Mouse (Mus musculus) spleen, adult 2 months (tissue): ENCODE results near the gene Gatad2b. TPM values are rescaled to one million over a fixed set of nuclear protein-coding genes. Genes with fewer than 3 reads are reported as not detected.

ENCODE experiments used
- DNase-seq, 2 experiments: peaks; one replicate each; pipeline versions ENCODE4 v3.0.0 to v3.0.0-alpha.2; 2012 to 2021; ENCODE audit warnings: low spot score in 2 of 2, low read depth in 1 of 2
- H3K27ac ChIP-seq: fragments of 200-500 bp; 2 replicates; pipeline ENCODE4 v1.5.1; 2012; ENCODE audit warnings: low read length, inconsistent platforms; ENCODE audit not compliant: insufficient read depth
- H3K27me3 ChIP-seq: fragments of 200-500 bp; 2 replicates; pipeline ENCODE4 v1.6.1; 2012; ENCODE audit warnings: mild to moderate bottlenecking, moderate library complexity, low read length, inconsistent platforms; ENCODE audit not compliant: control insufficient read depth, insufficient read depth
- H3K36me3 ChIP-seq: fragments of 200-500 bp; 2 replicates; pipeline ENCODE4 v1.6.1; 2012; ENCODE audit warnings: mild to moderate bottlenecking, low read length, inconsistent platforms; ENCODE audit not compliant: control insufficient read depth, insufficient read depth
- H3K4me1 ChIP-seq: fragments of 200-500 bp; 2 replicates; pipeline ENCODE4 v1.6.1; 2011; ENCODE audit warnings: inconsistent platforms; ENCODE audit not compliant: control insufficient read depth, insufficient read depth, insufficient read length
- H3K4me3 ChIP-seq: fragments of 200-500 bp; 2 replicates; pipeline ENCODE4 v1.5.1; 2011; ENCODE audit warnings: mild to moderate bottlenecking, inconsistent platforms; ENCODE audit not compliant: insufficient read depth, insufficient read length; ENCODE audit errors: extremely low read depth
- CTCF ChIP-seq: fragments of 200-500 bp; IDR thresholded peaks from 2 replicates; pipeline ENCODE4 v1.5.1; 2011; ENCODE audit warnings: mild to moderate bottlenecking, inconsistent platforms; ENCODE audit not compliant: insufficient read depth, insufficient read length, insufficient replicate concordance; ENCODE audit errors: extremely low read depth
- POLR2A ChIP-seq: fragments of 200-500 bp; IDR thresholded peaks from 2 replicates; pipeline ENCODE4 v1.6.1; 2011; ENCODE audit warnings: low read depth, low read length, inconsistent platforms
- WGBS: fragments of 180-500 bp; shearing (Covaris S2); methylation state at CpG from one replicate; pipeline ENCODE4 v1.1.7; 2018; 5-methylcytosine and 5-hydroxymethylcytosine counted together
- polyA plus RNA-seq: library from polyadenylated mRNA; depleted of rRNA; stranded (reverse); fragments of >200 nt; gene quantifications from 2 replicates; pipeline ENCODE4 v1.2.3, GENCODE M21; 2012

Gatad2b gene
- polyA plus RNA-seq, 1 experiment, result 26.9 TPM

DNA sequence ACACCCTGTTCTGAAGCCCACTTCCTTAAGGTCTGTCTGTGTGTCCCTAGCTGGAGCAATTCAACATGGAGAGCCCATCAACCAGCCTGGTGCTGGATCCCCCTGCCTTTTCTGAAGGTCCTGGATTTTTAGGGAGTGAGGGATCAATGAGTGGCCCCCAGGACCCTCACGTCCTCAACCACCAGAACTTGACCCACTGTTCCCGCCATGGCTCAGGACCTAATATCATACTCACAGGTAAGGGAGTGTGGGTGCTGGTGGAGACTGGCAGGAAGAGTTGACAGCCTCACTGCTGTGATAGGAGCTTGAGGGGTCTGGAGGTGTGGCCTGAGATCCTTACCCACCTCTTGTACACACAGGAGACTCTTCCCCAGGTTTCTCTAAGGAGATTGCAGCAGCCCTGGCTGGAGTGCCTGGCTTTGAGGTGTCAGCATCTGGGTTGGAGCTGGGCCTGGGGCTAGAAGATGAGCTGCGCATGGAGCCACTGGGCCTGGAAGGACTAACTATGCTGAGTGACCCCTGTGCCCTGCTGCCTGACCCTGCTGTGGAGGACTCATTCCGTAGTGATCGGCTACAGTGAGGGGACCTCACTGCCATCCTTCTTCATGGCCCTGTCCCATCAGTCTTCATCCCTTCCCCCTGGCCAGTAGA, 29.7 kb upstream of the Gatad2b start:
- no peak overlapping the region for H3K4me3 ChIP-seq
- DNase-seq, result no peak
- TF ChIP-seq POLR2A (no peak), CTCF (no peak)
- 91% methylated on average over 5 of the region's 5 CpGs for WGBS
- H3K4me1 ChIP-seq, result peaks cover 23% of the 10 kb centered on the region; the same call in 1 of the 2 replicates
- peaks cover 47% of the 10 kb centered on the region for H3K36me3 ChIP-seq
- H3K27ac ChIP-seq, result peak overlapping the region; percentile 48
- H3K27me3 ChIP-seq, result no peaks in the 10 kb centered on the region

DNA sequence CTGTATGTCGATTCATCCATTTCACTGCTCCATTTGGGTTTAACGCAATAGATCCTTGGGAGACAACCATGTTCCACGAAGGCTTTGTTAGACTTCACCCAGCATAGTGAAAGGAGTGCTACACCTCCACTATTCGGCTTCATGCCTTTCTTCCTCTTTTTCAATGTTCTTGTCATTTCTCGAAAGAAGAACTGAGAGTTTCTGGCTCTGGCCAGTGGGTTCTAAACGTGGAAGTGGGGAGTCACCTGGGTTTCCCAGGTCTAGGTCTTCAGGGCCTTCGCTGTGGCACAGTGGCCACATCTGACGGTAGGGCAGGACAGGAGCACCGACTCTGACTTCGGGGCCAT, 28.3 kb upstream of the Gatad2b start:
- peak in 1 of 2 experiments; percentile 81 for DNase-seq
- TF ChIP-seq POLR2A, result peak; percentile 49; the same call in 1 of the 2 replicates
- TF ChIP-seq CTCF, result no peak
- WGBS, result 8% methylated on average over 10 of the region's 10 CpGs
- peak overlapping the region; percentile 98 for H3K27ac ChIP-seq
- H3K27me3 ChIP-seq, result no peaks in the 10 kb centered on the region
- H3K36me3 ChIP-seq, result peaks cover 47% of the 10 kb centered on the region
- peak overlapping the region; percentile 68; the same call in 1 of the 2 replicates for H3K4me3 ChIP-seq
- H3K4me1 ChIP-seq, result peaks cover 23% of the 10 kb centered on the region; the same call in 1 of the 2 replicates

DNA sequence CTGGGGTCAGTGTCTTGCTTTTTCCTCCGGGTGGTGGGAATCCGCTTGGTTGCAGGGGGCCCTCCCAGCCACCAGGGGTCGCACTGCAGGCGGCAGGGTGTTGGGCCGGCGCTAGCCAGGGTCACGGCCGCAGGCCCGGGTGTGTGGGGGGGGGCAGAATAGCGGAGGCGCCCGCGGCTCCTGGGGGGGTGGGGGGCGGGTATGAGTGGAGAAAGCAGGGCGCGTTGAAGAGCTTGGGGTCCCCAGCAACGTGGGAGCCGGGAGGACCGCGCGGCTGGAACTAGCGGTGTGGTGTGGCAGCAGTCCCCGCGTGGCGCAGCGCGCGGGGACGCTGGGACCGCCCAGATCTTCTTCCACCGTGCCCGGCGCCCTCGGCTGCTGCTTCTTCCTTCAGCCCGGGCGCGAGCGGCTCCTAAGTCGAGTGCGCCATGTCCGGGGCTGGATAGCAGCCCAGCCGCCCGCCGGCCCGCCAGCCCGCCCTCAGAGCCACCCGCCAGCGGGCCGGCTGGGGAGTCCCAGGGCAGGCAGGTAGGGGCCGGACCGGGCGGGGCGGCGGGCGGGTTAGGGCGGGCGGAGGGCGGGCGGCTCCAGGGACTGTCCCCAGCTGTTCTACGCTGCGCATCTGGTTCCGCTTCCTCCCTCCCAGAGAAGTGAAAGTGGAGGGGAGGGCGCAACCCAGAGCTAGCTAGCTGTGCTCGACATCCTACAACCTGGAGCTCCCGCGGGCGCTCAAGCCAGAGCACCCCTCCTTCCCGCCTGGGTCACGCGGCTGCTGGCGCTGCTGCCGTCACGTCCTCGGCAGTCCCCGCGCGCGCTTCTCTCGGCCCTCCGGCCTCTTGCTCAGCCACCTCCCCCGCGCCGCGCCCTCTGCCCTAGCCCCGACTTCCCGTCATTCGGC, 27.7 kb upstream of the Gatad2b start, which contains the start of gene Dennd4b:
Gene Dennd4b (plus strand): TSS at position 152 of the 898 bp plus-strand sequence.
- DNase-seq, result peak; percentile 94
- TF ChIP-seq POLR2A (peak; percentile 8), CTCF (peak; percentile 82)
- peak within 1 kb of the TSS; percentile 70 for H3K4me3 ChIP-seq
- under 1% methylated on average over 78 of the region's 87 CpGs for WGBS
- peak within 1 kb of the TSS; percentile 99 for H3K27ac ChIP-seq
- H3K4me1 ChIP-seq, result peaks cover 23% of the 10 kb centered on the region; the same call in 1 of the 2 replicates
- H3K36me3 ChIP-seq, result peaks cover 47% of the 10 kb centered on the region
- H3K27me3 ChIP-seq, result no peaks in the 10 kb centered on the region

DNA sequence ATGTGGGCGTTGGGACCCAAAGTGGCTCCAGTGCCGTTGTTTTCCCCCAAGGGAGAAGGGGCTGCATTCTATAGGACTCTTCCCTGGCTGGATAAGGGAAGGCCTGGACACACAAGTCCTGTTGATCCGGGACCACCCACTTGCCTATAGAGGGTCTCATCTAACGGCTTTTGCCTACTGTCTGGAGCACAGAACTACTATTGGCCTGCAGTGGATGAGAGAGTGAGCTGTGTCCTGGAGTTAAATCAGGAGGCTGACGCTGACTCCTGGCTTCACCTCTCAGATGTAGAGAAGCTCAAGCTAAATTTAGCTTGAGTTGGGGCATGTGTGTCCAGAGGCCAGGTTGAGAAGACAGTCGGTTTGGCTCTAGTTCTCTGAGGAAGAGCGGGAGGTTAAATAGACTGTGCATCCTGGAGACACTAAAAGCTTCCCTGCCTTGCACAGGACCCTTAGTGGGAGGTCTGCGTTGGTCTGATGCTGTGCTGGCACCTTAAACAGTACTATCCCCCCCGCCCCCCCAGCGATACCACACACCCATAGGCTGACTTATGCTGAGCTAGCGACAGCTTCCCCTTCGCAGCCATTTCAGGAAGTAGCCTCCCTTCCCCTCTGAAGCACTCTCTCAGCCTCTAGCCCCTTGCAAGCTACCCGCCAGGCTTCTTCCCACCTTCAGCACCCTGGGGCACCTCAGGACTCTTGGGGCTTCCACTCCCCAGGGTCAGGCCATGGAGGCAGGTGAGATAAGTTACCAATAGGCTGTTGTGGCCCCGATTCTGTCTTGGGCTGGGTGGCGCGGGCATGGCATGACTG, 26.8 kb upstream of the Gatad2b start:
- Histone ChIP-seq H3K4me3 (peak overlapping the region; percentile 70), H3K36me3 (peaks cover 47% of the 10 kb centered on the region), H3K4me1 (peaks cover 23% of the 10 kb centered on the region; the same call in 1 of the 2 replicates), H3K27me3 (no peaks in the 10 kb centered on the region), H3K27ac (peak overlapping the region; percentile 99)
- peak; percentile 82 for TF ChIP-seq POLR2A
- TF ChIP-seq CTCF, result no peak
- DNase-seq, result peak; percentile 64 to 66
- WGBS, result 2% methylated on average over 16 of the region's 16 CpGs

- TF ChIP-seq POLR2A (no peak), CTCF (no peak)
- Histone ChIP-seq H3K4me1 (peaks cover 23% of the 10 kb centered on the region; the same call in 1 of the 2 replicates), H3K27ac (peak overlapping the region; percentile 99; the same call in 1 of the 2 replicates), H3K36me3 (peaks cover 51% of the 10 kb centered on the region), H3K27me3 (no peaks in the 10 kb centered on the region), H3K4me3 (peak overlapping the region; percentile 70)
- no peak for DNase-seq
- 58% methylated on average over 20 of the region's 20 CpGs for WGBS
Observed at GRCm38 (mm10) chr3:90266901-90267775, 25.8 kb upstream of the Gatad2b start.
